In genomic region chr11:86602116-86602515, GRCm38 (mm10) we compare ENCODE assay signal across 24 mouse cellular contexts. TPM values are rescaled to one million over a fixed set of nuclear protein-coding genes. Genes with fewer than 3 reads are reported as not detected.
DNase-seq lines count a peak whose midpoint lies in the region; TF ChIP-seq lines count a peak whose summit lies in the region.
"Had no signal": no experiment of that assay in that cellular context is flagged by ENCODE, and none has a peak within 500 bp of the region (broad histone marks: within the 10 kb centered on the region; RNA-seq: fewer than 3 reads in every experiment).

No protein-coding gene starts in this region.

- no peak for TF ChIP-seq POLR2A in myocyte (IDR thresholded peaks at IDR 0.05; ENCODE audit: insufficient read length, low read depth)

- H3K36me3 ChIP-seq in myocyte (ENCODE audit: control insufficient read depth, insufficient read depth) = peaks cover 25% of the 10 kb centered on the region

- peak overlapping the region; percentile 87 for H3K4me2 ChIP-seq in myocyte (ENCODE audit: low read depth)
- H3K4me2 ChIP-seq: heart, embryonic 11.5 days; hindbrain, embryonic 13.5 days; liver, embryonic 12.5 days had no signal

- no peaks in the 10 kb centered on the region for H3K27me3 ChIP-seq in myocyte (ENCODE audit: control insufficient read depth, insufficient read depth, insufficient read length)
- H3K27me3 ChIP-seq: hindbrain, embryonic 13.5 days; liver, embryonic 12.5 days had no signal

- H3K4me3 ChIP-seq in myocyte = peak overlapping the region; percentile 27
- H3K4me3 ChIP-seq: hindbrain, embryonic 13.5 days; liver, embryonic 12.5 days had no signal

- DNase-seq in heart, adult 11 months = peak; percentile 61
- DNase-seq in heart, postnatal 4 days = no peak
- peak; percentile 87 for DNase-seq in 3T3-L1 (ENCODE audit: low read depth, low spot score)
- peak; percentile 65 for DNase-seq in adipocyte (ENCODE audit: low spot score)
- no peak for DNase-seq in thymus, postnatal 0 days (ENCODE audit: low spot score)
- DNase-seq in adrenal gland, postnatal 25 days = no peak
- DNase-seq: adrenal gland, postnatal 10 days; cerebellum, adult 11-12 months; cerebellum, postnatal 14 days; gastrocnemius, postnatal 25 days; heart, adult 18-20 months; heart, postnatal 36 days; kidney, adult 8-10 months; kidney, postnatal 4 days; layer of hippocampus, postnatal 36 days; left cerebral cortex, postnatal 4 days; liver, postnatal 0 days; midbrain, embryonic 14.5 days; right cerebral cortex, adult 18-20 months; spleen, adult 18-20 months had no signal

- H3K79me2 ChIP-seq in myocyte (ENCODE audit: control insufficient read depth, insufficient read depth) = peaks cover 59% of the 10 kb centered on the region

- no peak overlapping the region for H3ac ChIP-seq in myocyte (ENCODE audit: control insufficient read depth, insufficient read length)

TF ChIP-seq in myocyte, 11 proteins besides CTCF, POLR2A, EP300 and RAD21:
- TF ChIP-seq MAX (IDR thresholded peaks at IDR 0.05; ENCODE audit: low read depth) (no peak), MYOD1 (IDR thresholded peaks at IDR 0.05; ENCODE audit: control insufficient read depth in 1 of 3, insufficient read length in 2 of 3, low read depth in 2 of 3) (no peak), MYOG (IDR thresholded peaks at IDR 0.05; ENCODE audit: control insufficient read depth in 1 of 3, insufficient read depth in 1 of 3, insufficient read length in 2 of 3, low read depth in 2 of 3) (no peak), E2F4 (IDR thresholded peaks at IDR 0.05; ENCODE audit: insufficient read depth) (no peak), POLR2AphosphoS2 (IDR thresholded peaks at IDR 0.05; ENCODE audit: insufficient read length, low read depth) (no peak), SRF (IDR thresholded peaks at IDR 0.05; ENCODE audit: control insufficient read depth, insufficient read length, low read depth) (no peak), TCF3 (IDR thresholded peaks at IDR 0.05; ENCODE audit: insufficient read length, low read depth) (no peak), CEBPB (IDR thresholded peaks at IDR 0.05; ENCODE audit: insufficient read depth, poor library complexity, severe bottlenecking) (no peak), USF1 (IDR thresholded peaks at IDR 0.05; ENCODE audit: low read depth) (no peak), TCF12 (IDR thresholded peaks at IDR 0.05; ENCODE audit: insufficient read depth, poor library complexity, severe bottlenecking) (no peak)
TF ChIP-seq in myocyte: peak in this region for 0.

RNA-seq across cellular contexts. Expression of gene Tubd1, which starts 57.3 kb away (rescaled TPM):
- total RNA-seq in heart, postnatal 4 days (2021) = 1 to 10 TPM; 8.4 to 9.7 TPM
- 6.6 TPM for polyA plus RNA-seq in myocyte (2012; fragmentation: generic; extraction: Trizol)
- polyA plus RNA-seq in thymus, postnatal 0 days (2015; fragmentation: Nextera tagmentation; extraction: Ambion mirVana) = 16.1 and 17.2 TPM in 2 replicates
- total RNA-seq in adrenal gland, postnatal 25 days (2021) = 8.5 and 10.5 TPM in 2 replicates

RNA-seq across cellular contexts. Expression of gene Rps6kb1, which starts 57.5 kb away (rescaled TPM):
- total RNA-seq in heart, postnatal 4 days (2021) = 10 to 100 TPM; 27.7 to 28.8 TPM
- polyA plus RNA-seq in myocyte (2012; fragmentation: generic; extraction: Trizol) = 13.0 TPM
- polyA plus RNA-seq in thymus, postnatal 0 days (2015; fragmentation: Nextera tagmentation; extraction: Ambion mirVana) = 73.8 and 89.6 TPM in 2 replicates
- total RNA-seq in adrenal gland, postnatal 25 days (2021) = 41.3 and 44.1 TPM in 2 replicates

Comparison
In these comparisons a context has a peak if more than half of its experiments do, and no peak if none do; other contexts are left out.
1. DNase-seq: peak in heart, adult 11 months (single experiment), 3T3-L1 (single experiment) and adipocyte (single experiment); none in heart, postnatal 4 days (single experiment), thymus, postnatal 0 days (single experiment) and adrenal gland, postnatal 25 days (single experiment).